Mouse (Mus musculus): ENCODE data around the gene Gm49359. TPM values are rescaled to one million over a fixed set of nuclear protein-coding genes. Genes with fewer than 3 reads are reported as not detected.
A peak's percentile ranks its signal among the peaks of the same experiment; 100 is the strongest.
"Not testable (repeated sequence)": the region's sequence is repeated elsewhere in the genome, so short reads cannot be mapped to it uniquely, and the experiment has no call there.

Gene Gm49359
- total RNA-seq (2021): 10 to 100 TPM; 12.8 to 15.6 TPM
- long read RNA-seq, experiment 1, partial matches to known transcripts: 1 of 8 reads
- long read RNA-seq, experiment 1, other reads (novel, unspliced or antisense): 3 of 8 reads
- long read RNA-seq, experiment 2, transcript Gm49359-201 (4 exons, 2,492 nt): major isoform, 6 of 8 reads
- long read RNA-seq, experiment 2, partial matches to known transcripts: 1 of 8 reads
- long read RNA-seq, experiment 2, other reads (novel, unspliced or antisense): 1 of 8 reads

GRCm38 (mm10) chr13:62466424-62467334 lies at the start of gene Gm49359:
TSS of gene Gm49359 (minus strand) at chr13:62466832.
- intact Hi-C loops (cut with DNase I): not testable (repeated sequence)
- DNase-seq (ENCODE audit: low spot score in 2 of 2): peak; percentile 91 to 95

- DNase-seq (ENCODE audit: low spot score in 2 of 2); intact Hi-C loops (cut with DNase I): not testable (repeated sequence)
These were observed 44.2 kb upstream of the Gm49359 start for GRCm38 (mm10) chr13:62510641-62511420.

GRCm38 (mm10) chr13:62472661-62473060 lies 6.0 kb upstream of the Gm49359 start:
- intact Hi-C loops (cut with DNase I): loop anchor here (10.0 kb wide), 1 partner anchor 382 kb away; the partner anchor contains the start of gene Fbp2
- not testable (repeated sequence) for DNase-seq (ENCODE audit: low spot score in 2 of 2)

GRCm38 (mm10) chr13:62469947-62470346 lies 3.3 kb upstream of the Gm49359 start:
- intact Hi-C loops (cut with DNase I): loop anchor here (10.0 kb wide), 1 partner anchor 385 kb away; the partner anchor contains the start of gene Fbp2
- peak; percentile 30 to 47 for DNase-seq (ENCODE audit: low spot score in 2 of 2)

Small RNAs within 50 kb of the gene (microRNA-seq; reads per million reads assigned to microRNA genes)
- gene Gm22256: 0 to 1.1 reads per million in 2 experiments

Other genes with a start within 250 kb of the Gm49359 start
- gene Gm3604, start 83.7 kb downstream of the Gm49359 start, total RNA-seq (2021): 1 to 10 TPM; 1.2 to 1.3 TPM
- under 1 TPM in 1 of 2 experiments, not detected in 1; 0.77 TPM for gene Zfp935, start 91.7 kb upstream of the Gm49359 start, total RNA-seq (2021)
- 1 to 10 TPM; 5.0 to 5.6 TPM for gene Zfp934, start 104.4 kb upstream of the Gm49359 start, total RNA-seq (2021)
- 1 to 10 TPM; 2.5 to 3.3 TPM for gene 6720489N17Rik, start 157.3 kb upstream of the Gm49359 start, total RNA-seq (2021)